Mouse (Mus musculus) forebrain, embryonic 14.5 days (tissue): ENCODE results near the gene Wdr66. TPM values are rescaled to one million over a fixed set of nuclear protein-coding genes. Genes with fewer than 3 reads are reported as not detected.

Experiments
- ATAC-seq: fragments of 200-750 bp; cut with Nextera tagmentation; 2 replicates; pipeline ENCODE4 v1.8.0; 2017; ENCODE audit warnings: mild to moderate bottlenecking, moderate library complexity
- DNase-seq: peaks from one replicate; pipeline ENCODE4 v3.0.0-alpha.2; 2015; ENCODE audit warnings: low spot score
- H3K27ac ChIP-seq: fragments of 300-500 bp; sonication (generic); 2 replicates; pipeline ENCODE4 v1.5.1; 2014; ENCODE audit warnings: low read depth, mild to moderate bottlenecking, control low read depth, low read length, moderate library complexity
- H3K27me3 ChIP-seq: fragments of 300-500 bp; sonication (generic); replicated peaks from 2 replicates; pipeline ENCODE4 v1.6.1; 2014; ENCODE audit warnings: low read length, control low read depth, mixed read lengths; ENCODE audit not compliant: control insufficient read depth, insufficient read depth
- H3K36me3 ChIP-seq: fragments of 300-500 bp; sonication (generic); 2 replicates; pipeline ENCODE4 v1.6.1; 2014; ENCODE audit warnings: low read length, control low read depth; ENCODE audit not compliant: control insufficient read depth, insufficient read depth
- H3K4me1 ChIP-seq: fragments of 300-500 bp; sonication (generic); 2 replicates; pipeline ENCODE4 v1.6.1; 2014; ENCODE audit warnings: antibody characterized with exemption, low read length, control low read depth; ENCODE audit not compliant: control insufficient read depth, insufficient read depth
- H3K4me2 ChIP-seq: fragments of 300-500 bp; sonication (generic); 2 replicates; pipeline ENCODE4 v1.6.1; 2014; ENCODE audit warnings: mild to moderate bottlenecking, control low read depth, low read length
- H3K4me3 ChIP-seq: fragments of 300-500 bp; sonication (generic); 2 replicates; pipeline ENCODE4 v1.5.1; 2014; ENCODE audit warnings: low read depth, low read length, control low read depth
- H3K9ac ChIP-seq: fragments of 300-500 bp; sonication (generic); 2 replicates; pipeline ENCODE4 v1.6.1; 2014; ENCODE audit warnings: mild to moderate bottlenecking, low read length, control low read depth, moderate library complexity
- H3K9me3 ChIP-seq: fragments of 300-500 bp; sonication (generic); replicated peaks from 2 replicates; pipeline ENCODE4 v1.6.1; 2016; ENCODE audit warnings: low read length, control low read depth, mixed read lengths; ENCODE audit not compliant: control insufficient read depth
- WGBS: fragments of 180-500 bp; shearing (Covaris S2); extraction: QIAGEN DNeasy Blood & Tissue Kit; methylation state at CpG from one replicate; pipeline ENCODE4 v1.1.7; 2014; 5-methylcytosine and 5-hydroxymethylcytosine counted together
- polyA plus RNA-seq: library from polyadenylated mRNA; unstranded; fragments of >200 nt; fragmentation: Nextera tagmentation; extraction: Ambion mirVana; gene quantifications from 2 replicates; pipeline ENCODE4 v1.2.1, GENCODE M21; 2014

Gene Wdr66
- polyA plus RNA-seq, 1 experiment from 2014 or later, result 2.4 TPM

GRCm38 (mm10) chr5:123357253-123357652 lies 105.4 kb downstream of the Wdr66 start:
- DNase-seq (no peak), ATAC-seq (no peak)
- WGBS, result 94% methylated on average over 4 of the region's 4 CpGs
- Histone ChIP-seq H3K4me3 (no peak overlapping the region), H3K9ac (no peak overlapping the region), H3K36me3 (peaks cover 87% of the 10 kb centered on the region), H3K9me3 (no peaks in the 10 kb centered on the region), H3K4me2 (no peak overlapping the region), H3K27ac (no peak overlapping the region), H3K27me3 (no peaks in the 10 kb centered on the region), H3K4me1 (no peaks in the 10 kb centered on the region)

- no peaks in the 10 kb centered on the region for H3K4me1 ChIP-seq
- WGBS, result 91% methylated on average over 6 of the region's 6 CpGs
- H3K4me3 ChIP-seq, result no peak overlapping the region
- H3K9me3 ChIP-seq, result no peaks in the 10 kb centered on the region
- H3K27ac ChIP-seq, result no peak overlapping the region
- H3K36me3 ChIP-seq, result peaks cover 98% of the 10 kb centered on the region
- ATAC-seq (no peak), DNase-seq (no peak)
- no peak overlapping the region for H3K9ac ChIP-seq
- no peaks in the 10 kb centered on the region for H3K27me3 ChIP-seq
- no peak overlapping the region for H3K4me2 ChIP-seq
Observed at GRCm38 (mm10) chr5:123359431-123359830, 107.5 kb downstream of the Wdr66 start.

DNA sequence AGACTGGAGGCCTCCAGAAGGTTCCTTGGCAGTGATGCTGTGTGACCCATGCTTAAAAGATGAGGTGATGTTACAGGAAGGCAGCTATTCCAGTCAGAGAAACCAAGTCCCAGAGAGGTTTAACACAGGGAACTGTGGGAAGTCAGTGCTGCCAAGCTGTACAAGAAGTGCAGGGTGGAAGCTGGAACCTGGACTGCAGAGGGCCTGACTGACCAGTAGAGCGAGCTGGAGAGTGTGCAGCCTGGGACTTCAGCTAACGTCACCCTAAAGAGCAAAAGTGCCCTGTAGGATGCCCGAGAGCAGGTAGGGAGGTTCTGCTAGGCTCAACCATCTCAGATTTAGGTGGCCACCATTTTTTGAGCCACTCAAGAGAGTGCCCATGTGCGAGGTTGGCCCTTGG lies 111.0 kb downstream of the Wdr66 start:
- H3K9me3 ChIP-seq, result no peaks in the 10 kb centered on the region
- DNase-seq (no peak), ATAC-seq (no peak)
- no peaks in the 10 kb centered on the region for H3K4me1 ChIP-seq
- WGBS, result 86% methylated on average over 4 of the region's 4 CpGs
- peaks cover 93% of the 10 kb centered on the region for H3K36me3 ChIP-seq
- H3K9ac ChIP-seq, result no peak overlapping the region
- H3K4me3 ChIP-seq, result no peak overlapping the region
- no peaks in the 10 kb centered on the region for H3K27me3 ChIP-seq
- no peak overlapping the region for H3K4me2 ChIP-seq
- H3K27ac ChIP-seq, result no peak overlapping the region

- ATAC-seq, result no peak
- Histone ChIP-seq H3K27me3 (no peaks in the 10 kb centered on the region), H3K4me3 (no peak overlapping the region), H3K9ac (no peak overlapping the region), H3K27ac (no peak overlapping the region), H3K4me2 (no peak overlapping the region), H3K9me3 (no peaks in the 10 kb centered on the region), H3K4me1 (no peaks in the 10 kb centered on the region), H3K36me3 (peaks cover 93% of the 10 kb centered on the region)
- no peak for DNase-seq
- WGBS, result 88% methylated on average over 11 of the region's 11 CpGs
Observed at GRCm38 (mm10) chr5:123364302-123364971, 112.5 kb downstream of the Wdr66 start.

DNA sequence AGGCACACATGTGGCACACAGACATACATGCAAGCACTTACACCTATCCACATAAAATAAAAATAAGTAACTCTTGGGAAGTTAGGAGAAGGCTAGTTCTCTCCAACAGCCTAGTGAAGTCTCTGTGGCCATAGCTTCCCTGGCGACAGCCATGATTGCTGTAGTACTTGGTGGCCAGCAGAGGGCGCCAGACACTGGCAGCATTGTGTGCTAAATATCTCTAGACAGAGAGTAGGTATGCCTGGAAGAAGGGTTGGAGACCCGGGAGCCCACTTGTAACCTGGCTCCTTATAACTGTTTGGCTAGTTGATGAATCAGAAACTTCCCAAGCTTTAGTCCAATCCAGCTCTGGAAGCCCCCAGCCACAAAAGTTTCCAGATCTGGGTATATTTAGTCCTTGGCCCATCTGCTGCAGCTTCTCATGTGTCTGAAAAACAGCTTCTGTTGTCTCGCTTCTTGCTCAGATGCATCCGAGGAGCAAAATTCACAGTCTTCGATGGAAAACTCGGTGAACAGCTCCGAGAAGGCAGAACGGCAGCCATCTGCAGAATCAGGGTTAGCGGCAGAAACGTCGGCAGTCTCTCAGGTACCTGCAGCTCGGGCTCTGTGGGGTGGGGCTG lies 117.1 kb downstream of the Wdr66 start:
- H3K9ac ChIP-seq, result no peak overlapping the region
- peaks cover 92% of the 10 kb centered on the region for H3K36me3 ChIP-seq
- H3K4me2 ChIP-seq, result no peak overlapping the region
- no peaks in the 10 kb centered on the region for H3K27me3 ChIP-seq
- H3K4me1 ChIP-seq, result no peaks in the 10 kb centered on the region
- 76% methylated on average over 13 of the region's 13 CpGs for whole genome bisulfite sequencing
- DNase-seq, result peak; percentile 74
- H3K9me3 ChIP-seq, result no peaks in the 10 kb centered on the region
- ATAC-seq, result no peak
- no peak overlapping the region for H3K4me3 ChIP-seq
- H3K27ac ChIP-seq, result no peak overlapping the region

DNA sequence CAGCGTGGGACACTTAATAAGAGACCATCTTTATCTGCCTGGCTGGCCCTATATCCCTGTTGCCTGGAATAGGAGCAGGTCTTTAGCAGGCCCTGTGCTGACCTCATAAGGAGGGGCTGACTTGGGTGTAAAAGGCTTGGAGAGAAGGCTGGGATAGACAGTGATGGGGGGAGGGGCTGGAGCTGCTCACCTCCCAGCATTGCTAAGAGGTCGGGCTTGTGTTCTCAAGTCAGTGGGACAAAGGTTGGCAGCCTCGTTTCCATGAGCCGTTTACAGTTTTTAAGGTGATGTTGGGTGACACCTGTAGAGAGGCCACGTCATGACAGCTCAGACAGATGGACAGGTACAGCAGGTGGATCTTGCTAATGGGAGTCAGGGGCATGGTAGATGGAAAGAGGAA lies 118.1 kb downstream of the Wdr66 start:
- 93% methylated on average over 5 of the region's 5 CpGs for WGBS
- Histone ChIP-seq H3K4me3 (no peak overlapping the region), H3K4me2 (no peak overlapping the region), H3K9ac (no peak overlapping the region), H3K9me3 (no peaks in the 10 kb centered on the region), H3K36me3 (peaks cover 90% of the 10 kb centered on the region), H3K27ac (no peak overlapping the region), H3K4me1 (no peaks in the 10 kb centered on the region), H3K27me3 (no peaks in the 10 kb centered on the region)
- DNase-seq, result no peak
- no peak for ATAC-seq

- Histone ChIP-seq H3K9ac (no peak overlapping the region), H3K27me3 (no peaks in the 10 kb centered on the region), H3K4me2 (no peak overlapping the region), H3K4me1 (no peaks in the 10 kb centered on the region), H3K27ac (no peak overlapping the region), H3K4me3 (no peak overlapping the region), H3K36me3 (peaks cover 49% of the 10 kb centered on the region), H3K9me3 (no peaks in the 10 kb centered on the region)
- 93% methylated on average over 10 of the region's 10 CpGs for WGBS
- ATAC-seq, result no peak
- DNase-seq, result no peak
Observed at GRCm38 (mm10) chr5:123375262-123375661, 123.4 kb downstream of the Wdr66 start.

DNA sequence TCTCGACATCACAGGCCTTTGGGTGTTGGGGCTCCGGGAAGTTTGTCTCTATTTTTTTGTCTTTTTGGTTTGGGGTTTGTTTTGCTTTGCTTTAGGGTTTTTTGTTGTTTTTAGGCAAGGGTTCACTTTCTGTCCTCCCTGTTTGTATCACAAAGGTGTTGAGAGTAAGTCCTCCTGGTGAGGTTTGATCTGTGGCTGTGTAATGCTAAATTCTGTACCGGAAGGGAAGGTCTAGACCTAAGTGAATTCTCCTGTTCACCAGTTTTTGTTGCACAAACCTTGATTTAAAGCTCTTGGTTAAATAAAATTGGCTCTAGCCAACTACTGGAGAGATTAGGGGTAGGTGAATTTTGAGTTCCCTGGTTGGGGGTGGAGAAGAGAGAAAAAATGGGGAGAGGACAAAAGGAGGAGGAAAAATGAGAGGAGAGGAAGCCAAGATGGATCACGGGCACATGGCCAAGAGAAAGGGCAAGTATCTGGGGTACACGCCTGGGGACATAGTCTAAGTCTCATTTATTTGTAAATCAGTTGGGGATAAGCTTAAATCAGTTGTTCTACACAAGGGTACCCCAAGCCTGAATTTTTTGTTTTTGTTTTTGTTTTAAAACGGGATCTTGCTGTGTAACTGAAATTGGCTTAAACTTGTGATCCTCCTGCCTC lies 124.0 kb downstream of the Wdr66 start:
- Histone ChIP-seq H3K4me1 (no peaks in the 10 kb centered on the region), H3K27ac (no peak overlapping the region), H3K36me3 (peaks cover 42% of the 10 kb centered on the region), H3K9ac (no peak overlapping the region), H3K4me2 (no peak overlapping the region), H3K9me3 (no peaks in the 10 kb centered on the region), H3K4me3 (no peak overlapping the region), H3K27me3 (no peaks in the 10 kb centered on the region)
- ATAC-seq (no peak), DNase-seq (no peak)
- WGBS, result 90% methylated on average over 6 of the region's 6 CpGs

GRCm38 (mm10) chr5:123376569-123376968 lies 124.7 kb downstream of the Wdr66 start:
- H3K4me1 ChIP-seq, result no peaks in the 10 kb centered on the region
- DNase-seq (peak; percentile 68), ATAC-seq (0 out of 2 replicates have a peak, but pooled peaks have one; percentile 20)
- H3K4me2 ChIP-seq, result no peak overlapping the region
- H3K9me3 ChIP-seq, result no peaks in the 10 kb centered on the region
- H3K27ac ChIP-seq, result no peak overlapping the region
- WGBS, result 37% methylated on average over 10 of the region's 10 CpGs
- peaks cover 36% of the 10 kb centered on the region for H3K36me3 ChIP-seq
- H3K9ac ChIP-seq, result no peak overlapping the region
- H3K4me3 ChIP-seq, result no peak overlapping the region
- no peaks in the 10 kb centered on the region for H3K27me3 ChIP-seq
